Mouse (Mus musculus): ENCODE data around the gene Sec14l4.
"Not testable (repeated sequence)": the region's sequence is repeated elsewhere in the genome, so short reads cannot be mapped to it uniquely, and the experiment has no call there.

The Sec14l4 gene

DNA sequence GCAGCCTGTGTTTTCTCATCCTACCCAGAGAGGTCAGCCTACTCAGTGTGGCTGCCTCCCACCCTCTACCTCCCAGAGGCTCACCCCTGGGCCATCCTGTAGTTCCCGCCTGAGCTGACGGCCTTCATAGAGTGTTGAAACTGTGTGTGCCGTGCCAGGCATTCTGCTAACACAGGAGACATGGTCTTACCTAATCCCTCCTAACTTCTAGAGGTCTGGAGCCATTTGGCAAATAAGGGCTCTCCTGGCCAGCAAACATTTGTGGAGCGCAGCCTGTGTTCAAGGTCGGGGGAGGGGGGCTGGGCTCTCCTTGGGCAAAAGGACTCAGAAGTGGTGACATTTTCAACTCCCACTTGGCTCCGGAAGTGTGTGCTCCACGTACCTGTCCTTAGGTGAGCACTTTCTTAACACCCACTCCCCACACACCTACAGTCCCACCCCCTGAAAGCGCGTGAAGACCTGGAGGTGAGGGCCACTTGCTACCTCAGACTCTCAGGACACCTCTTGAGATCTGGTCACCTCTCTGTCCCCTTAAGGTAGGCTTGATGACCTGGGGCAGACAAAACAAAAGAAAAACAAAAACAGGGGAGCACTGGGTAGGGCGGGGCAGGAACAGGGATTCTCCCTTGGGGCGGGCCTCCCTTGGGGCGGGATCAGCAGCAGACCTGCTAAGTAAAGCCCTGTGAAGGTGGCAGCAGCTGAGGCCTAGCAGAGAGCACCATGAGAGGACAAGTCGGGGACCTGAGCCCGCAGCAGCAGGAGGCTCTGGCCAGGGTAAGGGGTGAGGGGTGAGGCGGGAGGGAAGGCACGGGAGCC, at the start of gene Sec14l4:
Sec14l4 (plus strand) TSS at position 337 of the 816 bp plus-strand sequence.
- no peak for DNase-seq (ENCODE audit: low spot score)

DNA sequence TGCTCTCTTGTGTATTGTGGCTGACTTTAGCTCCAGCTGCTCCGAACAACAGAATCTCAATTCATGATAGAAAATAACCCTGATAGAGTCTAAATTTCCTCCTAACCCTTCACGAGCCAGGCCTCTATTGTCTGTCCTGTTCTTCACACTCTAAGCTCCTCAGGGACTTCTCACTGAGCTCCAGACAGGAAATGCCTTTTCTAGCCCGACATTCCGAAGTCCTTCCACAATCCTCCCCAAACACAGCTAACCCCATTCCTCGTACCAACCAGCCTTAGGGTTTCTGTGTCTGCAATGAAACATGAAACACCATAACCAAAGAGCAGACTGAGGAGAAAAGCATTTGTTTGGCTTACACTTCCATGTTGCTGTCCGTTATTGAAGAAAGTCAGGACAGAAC, 49.7 kb upstream of the Sec14l4 start:
- DNase-seq (ENCODE audit: low spot score), result no peak

DNA sequence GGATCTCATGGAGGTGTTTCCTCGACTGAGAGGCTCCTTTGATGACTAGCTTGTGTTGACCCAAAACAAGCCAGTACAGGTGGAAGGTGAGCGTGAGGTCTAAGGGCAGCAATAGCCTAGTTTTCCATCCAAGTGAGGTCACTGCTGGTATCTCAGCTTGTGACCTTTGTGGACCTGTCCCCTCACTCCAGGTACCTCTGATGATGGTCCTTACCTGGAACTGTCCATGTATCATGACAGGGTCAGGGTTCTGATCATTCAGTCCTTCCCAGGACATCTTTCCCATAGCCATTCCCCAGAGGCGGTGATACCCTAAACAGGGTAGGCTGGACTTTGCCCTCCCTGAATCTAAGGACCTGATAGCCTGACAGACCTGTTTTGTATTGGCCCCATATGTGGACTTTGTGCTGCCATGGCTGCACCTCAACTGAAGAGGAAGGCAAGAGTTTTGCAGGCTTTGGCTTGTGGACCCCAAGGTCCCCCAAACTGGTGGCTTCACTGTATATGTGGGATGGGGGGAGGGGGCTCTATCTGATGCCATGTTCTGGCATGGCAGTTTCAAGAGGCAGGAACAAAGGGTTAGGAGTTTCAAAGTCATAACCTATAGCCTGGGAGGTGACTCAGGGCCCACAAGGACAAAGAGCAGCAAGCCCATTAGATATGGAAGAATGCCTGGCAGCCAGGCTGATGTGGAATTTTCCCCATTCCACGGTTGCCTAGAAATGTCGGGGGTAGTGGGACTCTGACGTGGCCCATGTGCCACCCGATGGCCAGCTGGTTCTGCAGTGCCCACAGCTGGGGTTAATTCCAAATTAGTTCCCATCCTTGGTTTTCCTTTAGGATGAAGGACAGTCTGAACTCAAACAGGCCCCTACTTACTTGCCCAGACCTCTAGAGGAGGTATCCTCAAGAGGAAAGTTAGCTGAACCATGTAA, 48.7 kb upstream of the Sec14l4 start:
- no peak for DNase-seq (ENCODE audit: low spot score)

DNA sequence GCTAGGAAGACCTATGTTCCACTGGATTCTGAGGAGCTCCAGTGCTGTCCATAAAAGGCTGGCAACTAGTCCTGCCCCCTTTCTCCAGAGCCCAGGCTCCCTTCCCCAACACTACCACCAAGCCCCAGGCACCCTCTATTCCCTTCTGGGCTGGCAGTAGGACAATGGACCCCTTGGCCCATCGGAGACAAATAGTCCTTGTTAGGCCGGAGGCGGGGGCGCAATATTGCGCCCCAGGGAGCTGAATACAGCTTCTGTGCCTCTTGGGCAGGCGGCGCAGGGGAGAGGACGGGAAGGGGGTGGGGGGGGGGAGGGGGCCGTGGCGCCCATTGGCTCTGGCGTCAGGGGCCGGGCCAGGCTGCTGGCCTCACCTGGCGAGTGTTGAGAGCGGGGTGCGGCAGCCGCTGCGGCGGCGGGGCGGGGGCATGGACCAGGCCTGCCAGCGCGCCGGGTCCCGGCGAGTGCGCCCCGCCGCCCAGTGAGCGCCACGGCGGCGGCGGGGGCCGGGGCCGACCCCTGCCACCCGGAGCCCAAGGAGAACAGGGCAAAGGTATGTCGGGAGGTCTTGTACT, 47.9 kb upstream of the Sec14l4 start, which contains the start of gene Gal3st1:
Gal3st1 (plus strand) TSS at position 346 of the 572 bp plus-strand sequence.
- no peak for DNase-seq (ENCODE audit: low spot score)

DNA sequence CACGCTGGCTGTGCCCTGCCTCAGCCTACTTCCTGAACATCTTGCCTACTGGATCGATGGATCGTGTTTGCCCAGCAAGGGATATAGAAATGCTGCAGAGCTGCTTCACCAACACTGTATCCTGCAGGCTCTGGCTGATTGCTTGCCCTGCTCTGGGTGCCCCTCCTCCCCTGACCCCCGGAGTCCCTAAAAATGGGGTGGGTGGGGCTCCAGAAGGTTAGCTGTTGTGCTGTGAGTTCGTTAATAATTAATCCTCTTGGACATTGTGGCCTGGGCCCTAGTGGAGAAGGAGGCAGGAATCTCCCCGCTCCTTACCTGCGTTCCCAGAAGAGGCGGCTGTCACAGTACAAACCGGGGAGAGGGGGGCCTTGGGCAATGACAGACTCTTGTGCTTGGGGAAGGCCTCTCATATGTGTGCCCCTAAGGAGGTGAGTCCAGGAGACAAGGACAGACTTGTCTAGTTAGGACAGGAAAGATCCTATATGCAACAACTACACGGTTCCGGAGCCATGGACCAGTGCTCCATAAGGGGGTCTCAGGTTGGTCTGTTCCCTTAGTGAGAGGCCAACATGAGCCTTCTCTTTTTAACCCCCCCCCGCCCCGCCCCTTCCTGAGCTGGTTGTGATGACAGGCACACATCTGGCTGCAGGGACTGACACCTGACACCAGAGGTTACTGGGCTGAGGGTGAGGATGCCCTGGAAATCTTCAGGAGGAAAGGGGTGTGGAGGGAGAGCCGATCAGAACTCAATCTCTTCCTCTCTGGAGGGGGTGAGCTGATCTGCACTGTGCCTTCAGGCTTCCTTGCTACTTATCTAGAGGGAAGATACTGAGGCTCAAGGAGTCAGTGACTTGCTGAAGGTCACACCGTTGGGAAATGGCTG, 47.2 kb upstream of the Sec14l4 start:
- no peak for DNase-seq (ENCODE audit: low spot score)

DNA sequence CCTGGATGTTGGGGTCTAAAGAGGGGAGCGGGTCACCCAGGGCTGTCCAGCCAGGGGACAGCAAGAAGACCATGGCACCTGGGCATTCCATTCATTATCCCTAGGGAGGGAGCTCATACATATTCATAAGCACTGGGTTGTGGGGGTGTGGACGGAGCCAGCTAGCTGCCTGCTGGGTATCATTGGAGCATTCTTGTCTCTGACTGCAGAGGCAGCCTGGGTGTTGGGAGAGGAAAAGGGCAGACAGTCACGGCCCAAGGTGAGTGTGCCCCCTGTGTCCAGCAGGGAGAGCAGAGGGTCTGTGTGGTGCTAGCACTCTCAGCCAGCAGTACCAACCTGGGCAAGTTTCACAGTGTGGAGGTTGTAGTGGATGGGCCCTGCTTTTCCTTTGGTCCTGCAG, 41.5 kb upstream of the Sec14l4 start:
- DNase-seq (ENCODE audit: low spot score), result no peak

DNA sequence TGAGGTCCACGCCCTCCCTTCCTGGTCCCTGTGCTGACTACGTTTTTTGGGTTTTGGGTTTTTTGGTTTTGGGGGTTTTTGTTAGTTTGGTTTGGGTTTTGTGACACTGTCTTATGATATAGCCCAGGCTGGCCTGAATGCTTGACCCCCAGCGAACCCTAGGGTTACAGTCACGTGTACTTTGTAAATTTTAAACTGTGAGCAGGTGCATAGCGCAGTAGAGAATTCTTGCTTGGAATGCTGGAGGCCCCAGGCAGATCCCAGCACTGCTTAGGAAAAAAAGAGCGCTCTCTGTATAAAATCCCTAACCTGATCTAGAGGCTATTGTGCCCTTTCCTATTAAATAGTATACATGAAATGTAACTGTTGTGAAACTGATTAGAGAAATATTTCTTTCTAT, 38.1 kb upstream of the Sec14l4 start:
- DNase-seq (ENCODE audit: low spot score), result no peak

DNA sequence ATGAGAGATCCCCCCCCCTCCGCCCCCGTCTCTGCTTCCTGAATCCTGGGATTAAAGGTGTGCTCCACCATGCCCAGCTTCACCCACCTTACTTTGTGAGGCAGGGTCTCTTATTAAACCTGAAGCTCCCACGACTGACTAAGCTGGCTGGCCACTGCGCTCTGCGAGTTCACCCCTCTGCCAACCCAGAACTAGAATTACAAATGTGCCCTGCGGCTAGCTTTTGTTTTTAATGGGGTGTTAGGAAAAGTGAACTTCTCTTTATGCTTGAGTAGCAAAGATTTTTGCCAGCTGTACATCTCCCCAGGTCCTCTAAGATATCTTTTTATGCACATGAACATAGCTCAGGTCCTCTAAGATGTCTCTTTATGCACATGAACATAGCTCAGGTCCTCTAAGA, 37.3 kb upstream of the Sec14l4 start:
- DNase-seq (ENCODE audit: low spot score), result no peak

DNA sequence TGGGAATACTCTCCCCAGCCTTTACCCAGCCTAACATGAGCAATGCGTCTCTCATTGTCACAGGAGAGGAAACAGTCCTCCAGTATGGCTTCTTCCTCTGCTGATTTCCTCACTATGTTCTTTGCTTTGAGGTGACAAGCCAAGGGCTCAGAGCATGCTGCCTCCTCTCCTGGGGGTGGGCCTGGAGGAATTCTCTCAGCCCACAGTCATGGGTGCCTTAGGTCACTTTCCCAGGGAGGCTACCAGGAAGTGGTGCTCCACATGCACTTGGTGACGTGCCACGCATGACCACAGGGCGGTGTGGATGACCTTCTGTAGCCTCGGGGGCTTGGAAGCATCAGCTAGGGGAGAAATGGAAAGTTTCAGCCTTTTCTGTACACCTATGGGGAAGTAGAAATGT, 35.8 kb upstream of the Sec14l4 start:
- no peak for DNase-seq (ENCODE audit: low spot score)

DNA sequence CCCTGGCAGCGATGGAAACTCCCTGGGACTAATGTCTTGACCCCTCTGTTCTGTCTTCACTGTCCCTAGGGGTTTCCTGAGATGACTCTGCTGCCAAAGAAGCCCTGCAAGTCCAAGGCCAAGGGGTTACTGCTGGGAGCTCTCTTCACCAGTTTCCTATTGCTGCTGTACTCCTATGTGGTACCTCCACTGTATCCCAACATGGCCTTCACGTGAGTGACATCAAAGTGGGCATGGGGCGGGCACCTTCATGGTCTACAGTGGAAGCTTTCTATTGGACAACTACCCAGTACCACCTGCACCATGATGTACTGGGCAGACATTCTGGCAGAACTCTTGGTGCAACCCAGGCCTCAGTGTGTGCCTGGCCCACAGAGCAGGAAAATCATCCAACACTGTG, 34.4 kb upstream of the Sec14l4 start:
- no peak for DNase-seq (ENCODE audit: low spot score)

DNA sequence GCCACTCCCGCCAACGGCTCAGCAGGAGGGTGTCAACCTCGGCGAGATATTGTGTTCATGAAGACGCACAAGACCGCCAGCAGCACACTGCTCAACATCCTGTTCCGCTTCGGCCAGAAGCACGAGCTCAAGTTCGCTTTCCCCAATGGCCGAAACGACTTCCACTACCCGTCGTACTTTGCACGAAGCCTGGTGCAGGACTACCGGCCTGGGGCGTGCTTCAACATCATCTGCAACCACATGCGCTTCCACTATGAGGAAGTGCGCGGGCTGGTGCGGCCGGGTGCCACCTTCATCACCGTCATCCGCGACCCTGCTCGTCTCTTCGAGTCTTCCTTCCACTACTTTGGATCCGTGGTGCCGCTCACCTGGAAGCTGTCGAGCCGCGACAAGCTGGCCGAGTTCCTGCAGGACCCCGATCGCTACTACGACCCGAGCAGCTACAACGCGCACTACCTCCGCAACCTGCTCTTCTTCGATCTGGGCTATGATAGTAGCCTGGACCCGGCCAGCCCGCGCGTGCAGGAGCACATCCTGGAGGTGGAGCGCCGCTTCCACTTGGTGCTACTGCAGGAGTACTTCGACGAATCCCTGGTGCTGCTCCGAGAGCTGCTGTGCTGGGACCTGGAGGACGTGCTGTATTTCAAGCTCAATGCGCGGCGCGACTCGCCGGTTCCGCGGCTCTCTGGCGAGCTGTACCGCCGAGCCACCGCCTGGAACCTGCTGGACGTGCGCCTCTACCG, 33.1 kb upstream of the Sec14l4 start:
- DNase-seq (ENCODE audit: low spot score), result no peak

DNA sequence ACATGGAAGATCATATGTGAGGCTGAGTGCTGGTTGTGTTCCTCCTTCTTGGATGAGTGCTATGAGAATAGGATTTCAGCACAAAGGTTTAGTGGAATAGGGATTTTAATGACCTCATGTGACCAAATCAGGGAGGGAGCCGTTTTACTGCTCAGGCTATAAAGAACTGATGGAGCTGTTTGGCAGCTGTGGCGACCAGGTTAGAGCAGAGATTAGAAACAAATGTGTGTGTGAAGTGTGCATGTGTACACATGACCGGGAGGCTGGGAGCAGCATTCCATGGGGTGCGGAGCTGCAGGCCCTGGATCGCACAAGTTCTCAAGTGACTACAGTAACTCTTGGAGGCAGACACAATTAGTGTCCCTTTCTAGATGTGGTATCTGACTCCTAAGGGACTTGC, 31.7 kb upstream of the Sec14l4 start:
- no peak for DNase-seq (ENCODE audit: low spot score)

DNA sequence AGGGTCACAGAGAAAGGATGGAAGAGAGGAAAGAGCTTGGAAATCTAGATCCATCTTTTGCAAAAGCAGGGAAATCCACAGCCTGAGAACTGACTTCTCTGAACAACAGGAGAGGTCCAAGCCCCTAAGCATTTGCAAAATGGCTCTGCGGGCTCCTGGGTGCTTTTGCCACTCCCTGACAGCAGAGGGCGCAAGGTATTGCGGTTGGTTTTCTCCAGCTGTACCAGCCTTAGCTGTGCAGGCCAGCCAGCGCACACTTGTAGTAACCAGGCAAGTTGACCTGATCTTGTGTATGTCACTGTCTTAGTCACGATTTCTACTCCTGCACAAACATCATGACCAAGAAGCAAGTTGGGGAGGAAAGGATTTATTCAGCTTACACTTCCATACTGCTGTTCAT, 29.7 kb upstream of the Sec14l4 start:
- peak; percentile 62 for DNase-seq (ENCODE audit: low spot score)

DNA sequence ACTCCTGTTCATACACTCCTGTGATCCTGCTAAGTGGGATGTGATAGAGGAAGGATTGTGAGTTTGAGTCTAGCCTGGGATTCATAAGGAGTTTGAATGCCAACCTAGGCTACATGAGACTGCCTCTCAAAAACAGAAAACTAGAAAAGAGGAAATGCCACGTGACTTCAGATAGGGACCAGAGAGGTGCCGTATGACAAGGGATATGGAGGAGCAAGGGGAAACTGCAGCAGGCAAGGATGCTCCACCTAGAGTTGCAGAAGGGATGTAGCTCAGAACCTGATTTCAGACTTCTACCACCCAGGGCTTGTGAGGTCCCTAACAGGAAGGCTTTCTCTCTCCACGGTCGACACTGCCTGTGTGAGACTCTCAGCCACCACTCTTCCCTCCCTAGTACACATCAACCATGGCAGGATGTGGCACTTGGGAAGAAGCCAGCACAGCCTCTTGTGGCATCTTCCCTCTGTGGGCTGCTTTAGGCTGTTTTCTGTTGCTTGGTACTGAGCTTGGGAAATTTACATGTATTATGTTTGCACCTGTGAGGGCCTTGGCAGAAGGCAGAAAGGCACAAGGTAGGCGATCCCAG, 25.9 kb upstream of the Sec14l4 start:
- DNase-seq (ENCODE audit: low spot score), result no peak

DNA sequence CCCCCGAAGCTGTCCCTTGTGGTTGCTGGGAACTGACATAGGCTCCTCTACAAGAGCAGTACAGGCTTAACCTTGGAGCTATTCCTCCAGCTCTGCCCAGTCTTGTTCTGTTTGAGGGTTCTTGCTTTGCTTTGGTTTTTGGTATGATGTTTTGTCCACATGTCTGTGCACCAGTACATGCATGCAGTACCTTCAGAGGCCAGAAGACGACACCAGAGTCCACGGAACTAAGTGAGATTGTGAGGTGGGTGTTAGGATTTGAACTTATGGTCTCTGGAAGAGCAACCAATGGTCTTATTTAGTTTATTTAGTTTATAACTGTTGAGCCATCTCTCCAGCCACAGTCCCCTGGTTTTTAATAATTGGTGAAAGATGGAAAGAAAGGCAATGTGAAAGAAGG, 24.8 kb upstream of the Sec14l4 start:
- DNase-seq (ENCODE audit: low spot score), result no peak

DNA sequence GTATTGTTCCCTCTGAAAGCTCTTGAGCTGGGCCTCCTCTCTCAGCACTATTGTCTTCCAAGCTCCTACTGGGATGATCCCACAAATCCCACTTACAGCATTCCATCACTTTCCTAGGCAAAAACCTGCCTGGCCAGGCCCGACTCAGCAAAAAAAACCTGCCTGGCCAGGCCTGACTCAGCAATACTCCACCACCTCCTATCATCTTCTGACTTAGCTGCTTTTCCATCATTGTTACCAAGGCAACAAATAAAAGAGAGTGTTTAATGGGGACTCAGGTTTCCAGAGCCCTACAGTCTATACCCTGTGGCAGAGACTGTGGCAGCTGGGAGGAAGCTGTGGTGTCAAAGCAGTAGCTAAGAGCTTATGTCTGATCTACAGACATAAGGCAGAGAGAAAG, 18.6 kb upstream of the Sec14l4 start:
- no peak for DNase-seq (ENCODE audit: low spot score)

DNA sequence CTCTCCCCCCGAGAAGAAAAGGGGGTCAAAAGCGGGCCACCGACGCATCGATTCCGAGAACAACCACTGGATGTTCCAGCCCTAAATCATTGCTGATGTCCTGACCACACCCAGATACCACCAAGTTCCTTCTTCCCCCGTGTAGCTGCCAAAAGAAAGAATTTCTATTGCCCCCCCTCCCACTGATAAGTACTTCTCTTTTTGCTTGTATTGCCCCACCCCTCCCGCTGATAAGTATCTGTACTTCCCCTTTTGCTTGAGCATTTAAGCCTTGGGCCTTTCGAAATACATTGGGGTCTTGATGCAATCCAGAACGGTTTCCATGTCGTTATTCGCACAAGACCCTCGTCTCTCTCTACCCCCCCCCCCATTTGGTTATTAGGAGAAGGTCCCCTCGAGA, 15.5 kb upstream of the Sec14l4 start:
- not testable (repeated sequence) for DNase-seq (ENCODE audit: low spot score)

DNA sequence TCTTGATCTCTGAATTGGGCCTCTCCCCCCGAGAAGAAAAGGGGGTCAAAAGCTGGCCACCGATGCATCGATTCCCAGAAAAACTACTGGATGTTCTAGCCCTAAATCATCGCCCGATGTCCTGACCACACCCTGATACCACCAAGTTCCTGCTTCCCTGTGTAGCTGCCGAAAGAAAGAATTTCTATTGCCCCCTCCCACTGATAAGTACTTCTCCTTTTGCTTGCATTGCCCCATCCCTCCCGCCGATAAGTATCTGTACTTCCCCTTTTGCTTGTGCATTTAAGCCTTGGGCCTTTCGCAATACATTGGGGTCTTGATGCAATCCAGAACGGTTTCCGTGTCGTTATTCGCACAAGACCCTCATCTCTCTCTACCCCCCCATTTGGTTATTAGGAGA, 9.2 kb upstream of the Sec14l4 start:
- not testable (repeated sequence) for DNase-seq (ENCODE audit: low spot score)

DNA sequence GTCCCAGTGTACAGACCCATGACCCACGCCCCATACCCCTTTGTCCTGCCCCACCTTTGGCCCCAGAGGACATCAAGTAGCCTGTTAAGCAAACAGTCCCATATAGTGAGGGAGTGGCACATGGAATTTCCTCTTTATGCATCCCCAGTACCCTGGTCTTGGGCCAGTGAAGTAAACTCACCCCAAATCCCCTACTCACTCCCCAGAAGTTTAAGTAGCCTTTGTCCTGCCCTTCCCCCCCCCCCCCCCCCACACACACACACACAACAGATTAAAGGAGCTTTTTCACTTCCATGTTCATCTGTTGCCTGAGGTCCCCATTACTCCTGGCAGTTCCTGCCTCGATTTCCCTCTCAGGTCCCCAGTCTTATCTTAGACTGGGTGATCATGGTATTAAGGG, 7.9 kb upstream of the Sec14l4 start:
- no peak for DNase-seq (ENCODE audit: low spot score)

DNA sequence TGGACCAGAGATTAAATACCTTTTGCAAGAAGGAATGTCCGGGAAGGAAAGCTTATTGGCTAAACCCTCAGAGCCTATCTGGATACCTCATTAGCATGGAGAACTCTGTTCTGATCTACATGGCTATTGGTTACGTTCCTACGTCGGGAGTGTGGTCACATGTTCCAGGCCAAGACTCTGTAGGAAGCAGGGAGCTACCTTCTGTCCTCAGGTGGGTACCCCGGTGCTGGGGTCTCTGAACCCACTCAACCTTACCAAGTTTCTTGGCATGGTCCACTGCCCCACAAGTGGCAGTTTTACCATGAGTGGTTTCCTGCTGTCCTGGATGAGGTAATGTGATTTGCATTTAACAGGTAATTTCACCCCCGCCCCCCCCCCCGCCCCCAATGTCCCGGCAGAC, 4.2 kb upstream of the Sec14l4 start:
- no peak for DNase-seq (ENCODE audit: low spot score)

Measured in urinary bladder, postnatal 25 days (tissue).